Mouse (Mus musculus): ENCODE results near the gene Bik.

DNA sequence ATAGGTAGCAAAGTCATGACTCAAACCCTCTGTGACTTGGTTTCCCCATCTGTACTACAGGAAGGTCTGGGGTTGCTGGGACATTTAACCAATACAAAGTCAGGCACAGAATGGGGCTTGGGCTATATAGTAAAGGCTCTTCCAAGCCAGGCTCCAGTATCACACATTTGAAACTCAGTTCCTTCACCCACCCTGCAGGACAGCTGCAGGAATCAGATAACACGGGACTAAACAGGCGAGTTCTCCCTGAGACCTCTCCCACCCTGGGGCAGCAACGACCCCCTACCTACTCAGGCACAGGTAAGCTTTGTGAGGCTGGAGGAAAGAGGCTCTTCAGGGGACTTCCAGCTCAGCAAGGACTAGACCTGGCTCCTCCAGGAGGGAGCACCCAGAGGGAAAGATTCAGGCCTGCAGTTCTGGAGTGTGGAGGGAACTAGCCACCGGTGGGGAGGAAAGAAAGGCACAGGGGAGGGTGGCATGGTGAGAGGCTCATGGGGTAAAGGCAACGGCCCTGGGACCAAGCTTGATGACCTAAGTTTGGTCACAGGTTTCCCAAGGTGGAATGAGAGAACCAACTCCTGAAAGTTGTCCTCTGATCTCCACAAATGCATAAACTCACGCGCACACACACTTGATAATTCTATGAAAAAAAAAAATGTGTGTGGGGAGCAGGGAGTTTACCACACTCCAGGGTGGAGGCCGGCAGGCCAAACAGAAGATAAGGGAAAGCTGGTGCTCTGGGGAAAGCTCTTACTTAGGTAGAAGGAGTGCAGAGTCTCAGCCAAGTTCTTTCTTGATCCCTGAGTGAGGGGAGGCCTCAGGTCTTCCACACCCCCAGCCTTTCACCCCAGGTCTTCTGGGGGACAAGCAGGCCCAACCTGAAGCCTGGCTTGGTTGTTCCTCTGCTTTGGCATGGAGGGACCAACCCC lies 65.9 kb downstream of the Bik start:
- TF ChIP-seq CTCF (IDR thresholded peaks at IDR 0.05; ENCODE audit: extremely low read depth, insufficient read depth, insufficient read length, insufficient replicate concordance) = no peak
- no peak for TF ChIP-seq POLR2A (IDR thresholded peaks at IDR 0.05; ENCODE audit: low read depth, low read length)
